Mouse (Mus musculus) T-helper 17 cell (primary cell): ENCODE data around the gene Ntrk1.

Source experiments
- in situ Hi-C, 2 experiments: fragments of 300-600 bp; cut with MboI, MseI; formaldehyde crosslinking; loops; 1 replicate in 1 of 2; 2 replicates in 1 of 2; pipeline ENCODE4 v1.15.1; 2025; ENCODE audit warnings: high pct_unique_total_duplicates in 2 of 2

The Ntrk1 gene

DNA sequence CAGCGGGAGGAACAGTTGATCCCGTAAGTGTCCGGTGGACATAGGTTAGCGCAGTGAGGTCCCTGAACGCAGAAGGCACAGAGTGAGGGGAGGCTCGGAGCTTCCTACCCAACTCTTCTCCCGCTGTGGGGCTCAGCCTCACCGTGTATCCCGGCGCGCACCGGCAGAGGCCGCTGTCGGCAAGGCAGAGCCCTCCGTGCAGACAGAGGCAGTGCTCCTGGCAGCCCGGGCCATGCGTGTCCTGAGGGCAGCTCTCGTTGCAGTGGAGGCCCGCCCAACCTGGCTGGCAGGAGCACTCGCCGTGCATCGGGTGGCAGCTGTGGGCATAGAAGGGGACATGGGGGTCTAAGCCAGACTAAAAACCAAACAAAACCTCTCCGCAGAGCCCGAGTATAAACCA, 39.0 kb downstream of the Ntrk1 start:
- in situ Hi-C loops = no loop called here

DNA sequence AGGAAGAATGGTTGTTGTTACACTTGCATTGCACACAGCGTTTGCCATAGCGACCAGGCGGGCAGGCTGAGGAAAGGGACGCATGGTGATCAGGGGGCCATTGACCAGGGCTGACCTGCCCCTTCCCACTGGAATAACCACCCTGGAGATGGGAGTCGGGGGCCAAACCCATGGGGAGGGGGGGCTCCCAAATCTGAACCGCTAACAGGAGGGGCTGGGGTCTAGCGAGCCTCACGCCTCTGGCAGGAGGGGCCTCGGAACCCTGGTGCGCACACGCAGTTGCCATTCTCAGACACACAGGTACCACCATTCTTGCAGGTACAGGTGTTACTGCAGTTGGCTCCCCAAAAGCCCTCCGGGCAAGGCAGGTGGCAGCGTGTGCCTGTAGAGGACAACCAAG, 41.1 kb downstream of the Ntrk1 start:
- in situ Hi-C loops = no loop called here

DNA sequence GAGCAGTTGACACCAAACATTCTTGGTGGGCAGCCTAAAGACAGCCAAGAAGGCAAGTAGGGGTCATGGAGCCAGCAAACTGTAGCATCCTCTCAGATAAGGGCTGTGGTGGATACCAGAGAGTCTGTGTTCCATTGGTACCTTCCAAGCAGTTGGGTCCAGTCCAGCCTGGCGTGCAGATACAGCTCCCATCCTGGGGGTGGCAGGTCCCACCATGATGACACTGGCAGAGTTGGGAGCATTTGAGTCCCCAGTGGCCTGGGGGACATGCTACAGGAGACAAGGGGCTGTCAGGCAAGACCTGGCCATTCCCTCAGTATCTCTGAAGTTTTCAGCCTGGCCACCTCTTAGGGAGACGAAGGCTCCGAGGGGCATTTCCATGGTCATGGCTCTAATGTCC, 42.4 kb downstream of the Ntrk1 start:
- in situ Hi-C loops = no loop called here

DNA sequence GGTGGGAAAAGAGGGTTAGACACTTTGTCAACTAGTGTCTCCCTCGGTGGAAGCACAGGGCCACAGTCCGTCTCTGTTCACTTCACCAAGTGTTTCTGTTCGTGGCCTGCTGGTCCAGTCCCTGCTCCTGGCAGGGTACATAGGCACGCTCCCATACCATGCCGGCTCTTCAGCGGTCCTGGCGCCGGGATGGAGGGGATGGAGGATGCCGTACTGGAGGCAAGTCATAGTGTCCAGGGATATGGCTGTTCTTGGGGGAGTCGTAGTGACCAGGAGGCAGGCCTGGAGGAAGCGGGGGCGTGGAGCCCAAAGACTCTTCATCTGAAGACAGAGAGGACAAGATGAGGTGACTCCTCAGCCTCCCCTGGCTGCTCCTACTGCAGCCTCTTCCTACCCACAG, 45.0 kb downstream of the Ntrk1 start:
- in situ Hi-C loops = no loop called here

DNA sequence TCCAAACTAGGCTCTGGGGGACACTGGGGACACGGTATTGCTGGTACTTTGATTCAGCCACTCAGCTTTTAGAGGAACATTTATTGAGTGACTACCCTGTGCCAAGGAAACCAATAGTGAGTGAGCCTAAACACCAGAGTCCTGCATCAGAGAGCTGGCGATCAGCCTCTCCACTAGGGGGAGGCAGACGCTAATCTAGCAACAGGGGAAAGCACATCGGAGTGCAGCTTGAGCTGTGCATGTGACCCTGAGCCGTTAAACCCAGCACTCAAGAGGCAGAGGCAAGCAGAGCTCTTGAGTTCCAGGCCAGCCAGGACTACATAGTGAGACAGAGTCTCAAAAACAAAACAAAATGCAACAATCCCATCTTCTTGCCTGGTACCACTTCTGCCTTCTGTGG, 45.9 kb downstream of the Ntrk1 start:
- in situ Hi-C loops = no loop called here

DNA sequence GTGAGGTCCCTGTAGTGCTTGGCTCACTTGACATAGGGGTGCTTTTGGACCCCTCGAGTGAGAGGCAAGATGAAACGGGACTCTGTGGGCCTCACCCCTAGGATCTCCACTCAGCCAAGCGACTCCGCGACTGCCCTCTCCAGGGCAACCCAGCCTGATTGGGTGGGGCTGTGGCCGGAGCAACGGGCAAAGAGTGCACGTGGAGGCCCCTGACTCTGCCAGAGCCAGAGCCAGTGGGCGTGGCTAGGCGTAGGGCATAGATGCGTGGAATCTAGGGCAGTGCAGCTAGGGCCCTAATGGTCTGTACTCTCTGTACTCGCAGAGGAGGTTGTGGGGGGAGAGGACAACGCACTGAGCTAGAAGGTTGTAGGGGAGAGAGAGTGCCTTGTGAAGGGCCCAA, 46.5 kb downstream of the Ntrk1 start, which contains the start of gene Lrrc71:
Lrrc71 (minus strand) TSS at position 195 of the 400 bp plus-strand sequence.
- in situ Hi-C loops = no loop called here

DNA sequence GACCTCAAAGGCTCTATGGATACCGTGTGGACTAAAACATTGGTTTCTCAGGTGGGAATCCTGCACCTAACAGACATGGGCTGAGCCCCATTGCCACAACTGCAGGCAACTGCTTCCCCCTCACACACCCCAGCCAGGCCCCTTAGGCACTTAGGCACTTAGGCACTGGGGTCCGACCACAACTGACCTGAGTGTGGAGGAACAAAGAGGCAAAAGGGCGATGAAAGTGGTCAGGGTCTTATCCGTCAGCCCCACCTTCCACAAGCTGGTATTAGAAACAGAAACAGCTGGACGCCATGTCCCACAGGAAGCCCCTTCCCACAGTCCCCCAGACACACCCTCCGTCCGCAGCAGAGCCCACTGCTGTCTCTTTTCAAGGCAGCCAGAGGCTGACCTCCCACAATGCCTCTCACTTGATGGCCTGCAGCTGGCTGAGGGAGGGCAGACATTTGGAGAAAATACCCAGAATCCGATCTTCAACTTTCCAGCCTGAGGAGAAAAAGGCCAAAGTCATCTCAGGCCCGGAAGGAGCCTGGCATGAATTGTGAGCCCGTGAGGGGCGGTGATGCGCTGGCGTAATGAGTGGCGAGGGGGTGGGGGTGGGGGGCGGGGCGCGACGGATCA, 49.8 kb downstream of the Ntrk1 start:
- in situ Hi-C loops = no loop called here

DNA sequence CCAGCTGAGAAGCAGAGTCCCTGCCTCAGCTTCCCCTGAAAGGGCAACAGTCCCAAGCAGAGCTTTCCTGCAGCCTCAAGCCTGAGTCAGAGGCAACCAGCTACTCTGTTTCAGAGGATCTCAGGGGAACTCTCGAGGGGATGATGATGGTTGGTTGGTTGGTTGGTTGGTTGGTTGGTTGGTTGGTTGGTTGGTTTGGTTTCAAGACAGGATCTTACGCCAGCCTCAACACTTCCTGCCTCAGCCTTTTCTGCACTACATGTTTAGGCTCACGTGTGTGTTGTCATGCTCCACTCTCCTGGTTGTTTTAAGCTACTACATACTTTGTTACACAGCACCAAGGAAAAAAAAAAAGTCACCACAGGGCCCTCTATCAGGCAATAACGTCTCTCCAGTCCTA, 51.0 kb downstream of the Ntrk1 start:
- in situ Hi-C loops = no loop called here

DNA sequence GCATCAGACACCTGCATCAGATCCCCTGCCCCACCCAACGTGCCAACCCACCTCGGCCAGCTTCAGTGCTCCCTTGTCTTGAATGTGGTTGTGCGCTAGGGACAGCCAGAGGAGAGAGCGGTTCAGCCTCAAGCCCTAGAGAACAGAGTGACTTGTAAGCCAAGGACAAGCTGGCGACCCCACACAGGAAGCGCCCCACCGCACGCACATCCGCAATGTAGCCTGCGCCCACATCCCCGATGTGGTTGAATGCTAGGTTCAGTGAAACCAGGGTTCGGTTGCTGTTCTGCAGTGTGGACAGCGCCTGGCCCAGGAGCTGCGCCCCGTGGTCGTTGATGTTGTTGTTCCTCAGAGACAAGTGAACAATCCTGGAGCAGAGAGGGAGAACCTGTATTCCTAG, 52.2 kb downstream of the Ntrk1 start:
- in situ Hi-C loops = no loop called here

DNA sequence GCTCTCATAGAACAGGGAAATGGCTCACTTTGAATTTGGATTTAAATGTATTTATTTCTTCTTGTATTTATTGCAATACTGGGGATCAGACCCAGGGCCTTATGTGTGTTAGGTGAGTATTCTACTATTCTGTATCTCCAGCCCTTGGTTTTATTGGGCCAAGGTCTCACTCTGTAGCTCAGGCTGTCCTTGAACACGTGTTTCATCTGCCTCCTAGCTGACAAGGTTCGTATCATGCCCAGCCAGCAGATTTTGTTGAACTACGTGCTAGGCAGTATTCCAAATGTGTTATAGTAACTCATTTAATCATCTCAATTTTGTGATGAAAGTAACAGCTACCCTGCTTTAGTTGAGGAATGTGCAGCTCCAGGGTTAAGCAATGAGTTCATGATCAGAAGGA, 52.9 kb downstream of the Ntrk1 start:
- in situ Hi-C loops = no loop called here

DNA sequence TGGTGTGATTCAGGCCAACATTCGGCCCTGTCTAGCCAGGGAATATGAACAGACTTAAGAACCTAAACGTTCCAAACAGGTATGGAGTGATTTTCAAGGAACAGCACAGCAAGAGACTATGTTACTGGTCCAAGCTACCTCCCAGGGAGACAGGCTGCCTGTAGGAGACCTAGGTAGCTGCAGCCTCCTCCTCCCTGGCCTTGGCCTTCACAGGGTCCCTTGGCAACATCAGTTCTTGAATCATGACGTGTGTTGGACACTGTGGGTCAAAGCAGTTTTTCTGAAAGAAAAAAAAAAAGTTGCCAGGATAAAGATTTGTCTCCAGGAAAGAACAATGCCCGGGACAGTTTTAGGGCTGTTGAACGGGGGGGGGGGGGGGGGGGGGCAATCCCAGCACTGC, 56.1 kb downstream of the Ntrk1 start:
- in situ Hi-C loops = no loop called here

DNA sequence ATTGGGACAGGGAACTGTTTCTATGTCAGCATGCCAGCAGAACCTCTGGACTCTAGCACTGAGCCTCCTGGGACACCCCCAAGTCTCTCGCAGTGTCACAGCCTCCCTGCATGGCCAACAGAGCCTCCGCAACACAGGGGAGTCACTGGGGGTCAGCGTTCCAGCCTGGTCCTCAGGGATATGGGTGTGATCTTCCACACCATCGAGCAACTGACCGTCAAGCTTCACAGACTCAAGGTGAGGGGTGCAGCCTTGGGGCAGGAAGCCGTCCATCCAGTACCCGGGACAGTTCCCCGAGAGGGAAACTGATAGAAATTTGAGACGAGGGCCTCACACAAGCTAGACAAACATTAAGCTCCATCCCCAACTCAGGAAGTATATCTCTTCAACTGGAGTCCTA, 59.6 kb downstream of the Ntrk1 start:
- in situ Hi-C loops = no loop called here

DNA sequence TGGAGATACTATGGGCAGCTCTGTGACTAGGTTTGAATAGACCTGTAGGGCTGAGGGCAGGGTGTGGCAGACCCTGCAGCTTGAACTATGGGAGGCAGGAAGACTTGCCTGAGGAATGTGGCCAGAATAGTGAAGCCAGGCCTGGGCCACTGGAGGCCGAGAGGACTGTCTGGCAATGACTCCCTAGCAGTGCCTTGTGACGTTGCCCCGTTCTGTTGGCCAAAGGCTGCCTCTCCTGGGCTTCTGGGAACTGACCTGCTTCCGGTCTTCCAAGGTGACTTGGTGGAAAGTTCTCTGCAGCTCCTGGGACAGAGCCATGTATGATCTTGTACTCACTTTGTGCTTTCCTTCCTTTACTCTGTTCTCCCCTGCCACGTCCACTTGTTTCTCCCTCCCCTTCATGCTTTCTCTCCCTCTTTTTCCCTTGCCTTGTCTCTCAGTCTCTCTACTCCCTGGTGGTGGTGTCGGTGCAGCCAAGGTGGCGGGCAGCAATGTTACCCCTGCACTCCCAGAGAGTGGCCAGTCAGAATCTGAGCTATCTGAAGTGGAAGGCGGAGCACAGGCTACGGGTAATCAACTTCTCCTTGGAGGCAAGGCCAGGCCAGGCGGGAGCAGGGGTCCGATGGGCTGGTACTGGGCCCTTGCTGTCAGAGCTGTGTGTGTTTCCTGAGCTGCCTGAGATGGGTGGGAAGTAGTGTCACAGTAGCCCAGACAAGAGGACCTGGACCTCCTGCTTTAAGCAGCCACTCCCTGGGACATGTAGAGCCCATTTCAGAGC, 60.8 kb downstream of the Ntrk1 start:
- in situ Hi-C loops = no loop called here

DNA sequence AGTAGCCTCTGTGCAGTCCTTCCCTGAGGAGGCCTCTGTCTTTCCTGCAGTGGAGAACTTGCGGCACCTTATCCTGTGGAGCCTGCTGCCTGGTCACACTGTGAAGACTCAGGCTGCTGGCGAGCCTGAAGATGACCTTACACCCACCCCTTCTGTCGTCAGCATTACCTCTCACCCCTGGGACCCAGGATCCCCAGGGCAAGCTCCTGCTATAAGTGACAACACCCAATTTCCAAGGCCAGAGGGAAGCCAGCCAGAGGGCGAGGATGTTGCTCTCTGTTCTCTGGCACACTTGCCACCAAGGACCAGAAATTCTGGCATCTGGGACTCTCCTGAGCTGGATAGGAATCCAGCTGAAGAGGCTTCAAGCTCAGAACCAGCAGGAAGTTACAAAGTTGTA, 61.9 kb downstream of the Ntrk1 start:
- in situ Hi-C loops = no loop called here

DNA sequence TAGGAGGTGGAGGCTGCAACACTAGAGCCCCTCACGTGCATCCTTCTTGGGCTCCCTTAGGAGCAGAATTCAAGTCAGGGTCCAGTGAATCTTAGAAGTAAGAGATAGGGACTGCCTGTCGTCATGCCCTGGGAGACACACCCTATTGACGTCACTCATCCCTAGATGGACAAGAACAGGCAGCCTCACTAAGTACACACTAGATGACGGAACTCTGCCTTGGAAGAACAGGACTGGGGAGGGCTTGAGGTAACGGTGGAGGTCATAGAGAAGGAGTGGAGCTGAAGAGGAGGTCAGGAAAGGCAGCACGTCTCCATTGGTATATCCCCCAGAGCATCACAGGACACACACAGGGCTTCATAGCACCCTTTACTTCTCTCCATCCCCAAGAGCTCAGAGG, 66.3 kb downstream of the Ntrk1 start:
- in situ Hi-C loops = no loop called here
